Mouse (Mus musculus) CH12.LX (cell line): ENCODE data around the gene Nr2c2ap.

Experiments used
- CTCF ChIP-seq, 2 experiments: IDR thresholded peaks in 1 of 2; conservative IDR thresholded peaks in 1 of 2; 2 replicates each; pipeline ENCODE4 v1.5.1; 2011 to 2012; ENCODE audit warnings: low read depth in 2 of 2, low read length in 2 of 2, improper control_type of control experiment in 1 of 2, inconsistent platforms in 1 of 2, mild to moderate bottlenecking in 1 of 2, moderate library complexity in 1 of 2
- NELFE ChIP-seq: IDR thresholded peaks from 2 replicates; pipeline ENCODE4 v1.6.1; 2011; ENCODE audit warnings: low read depth, low read length, improper control_type of control experiment
- USF1 ChIP-seq: IDR thresholded peaks from 2 replicates; pipeline ENCODE4 v1.6.1; 2014; ENCODE audit warnings: low read depth, mild to moderate bottlenecking, inconsistent platforms, low read length, improper control_type of control experiment
- ZC3H11A ChIP-seq: IDR thresholded peaks from 2 replicates; pipeline ENCODE4 v1.6.1; 2012; ENCODE audit warnings: low read depth, mild to moderate bottlenecking, inconsistent platforms, low read length, improper control_type of control experiment

DNA sequence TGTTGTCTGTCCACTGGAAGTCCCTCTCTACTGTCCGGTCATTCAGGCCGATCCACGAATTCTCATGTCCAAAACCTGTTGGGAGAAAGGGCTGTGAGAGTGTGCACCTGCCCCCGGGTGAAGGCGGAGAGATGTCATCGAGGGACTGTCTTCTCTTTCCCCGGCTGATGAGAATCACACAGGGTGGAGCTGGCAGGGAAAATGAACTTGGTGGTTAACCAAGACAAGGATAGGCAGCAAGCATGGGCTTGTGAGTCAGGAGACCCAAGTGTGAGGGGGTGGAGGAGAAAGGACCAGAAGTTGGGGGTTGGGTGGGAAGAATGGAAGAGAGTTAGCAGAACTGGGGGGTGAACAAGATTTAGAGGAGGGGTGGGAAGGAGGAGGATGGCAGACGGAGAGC is 30.9 kb upstream of the Nr2c2ap start:
- TF ChIP-seq ZC3H11A (no peak), NELFE (no peak), CTCF (conservative IDR thresholded peaks at IDR 0.05 in 1 of 2, IDR thresholded peaks at IDR 0.05 in 1 of 2; ENCODE audit: low read depth in 2 of 2, low read length in 2 of 2) (no peak), USF1 (no peak)
